Mouse (Mus musculus): ENCODE results near the gene Dohh.

Dohh gene

DNA sequence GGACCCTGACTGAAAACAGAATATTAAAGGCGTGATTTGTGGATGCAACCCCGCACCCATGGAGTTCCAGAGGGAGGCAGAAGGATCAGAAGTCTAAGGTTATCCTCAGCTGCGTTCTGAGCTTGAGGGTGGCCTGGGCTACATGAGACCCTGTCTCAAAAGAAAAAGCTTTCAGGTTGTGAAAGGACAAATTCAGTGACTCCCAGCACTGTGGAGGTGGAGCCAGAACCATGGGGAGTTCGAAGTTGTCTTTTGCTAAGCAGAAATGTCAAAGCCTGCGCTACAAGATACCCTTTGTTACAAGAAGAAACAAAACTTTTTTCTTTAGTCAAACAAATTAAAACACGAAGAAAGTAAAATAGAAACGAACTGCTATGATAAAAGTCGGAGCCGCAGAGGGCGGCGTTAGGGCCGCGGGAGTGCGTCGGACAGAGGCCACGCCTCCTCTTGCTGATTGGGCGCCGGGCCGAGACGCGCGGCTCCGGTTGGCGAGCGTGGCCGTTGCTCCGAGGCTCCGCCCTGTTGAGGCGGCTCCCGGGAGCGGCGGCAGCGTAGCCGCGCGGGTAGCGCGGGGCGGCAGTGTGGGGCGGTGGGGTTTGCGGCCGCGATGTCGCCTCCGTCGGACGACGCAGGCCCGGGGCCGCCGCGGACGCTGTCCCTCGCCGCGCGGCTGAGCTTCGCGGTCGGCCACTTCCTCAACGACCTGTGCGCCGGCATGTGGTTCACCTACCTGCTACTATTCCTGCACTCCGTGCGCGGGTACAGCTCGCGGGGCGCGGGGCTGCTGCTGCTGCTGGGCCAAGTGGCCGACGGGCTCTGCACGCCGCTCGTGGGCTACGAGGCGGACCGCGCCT is 27.0 kb upstream of the Dohh start, which contains the start of gene Mfsd12:
Gene Mfsd12 (plus strand): TSS at position 501 of the 854 bp plus-strand sequence.
- peak; percentile 76 for DNase-seq (ENCODE audit: low read depth, low spot score)

DNA sequence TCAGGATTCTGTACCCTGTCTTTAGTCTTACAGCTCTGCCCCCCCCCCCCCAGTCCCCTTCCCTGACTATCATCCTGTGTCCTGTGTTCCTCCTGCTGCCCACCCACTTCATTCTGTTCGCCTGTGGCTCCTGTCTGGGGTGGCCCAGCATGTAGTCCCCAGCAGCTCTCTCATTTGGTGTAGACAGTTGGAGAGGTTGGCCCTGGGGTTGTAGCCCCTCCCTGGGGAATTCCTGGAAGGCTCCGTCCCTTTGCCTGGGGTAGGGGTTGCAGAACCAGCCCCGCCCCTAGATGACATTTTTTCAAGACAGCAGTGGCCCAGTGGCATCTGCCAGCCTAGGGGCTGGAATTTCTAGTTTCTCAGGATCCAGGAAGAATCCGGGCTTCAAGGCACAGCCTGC is 26.0 kb upstream of the Dohh start:
- no peak for DNase-seq (ENCODE audit: low read depth, low spot score)

DNA sequence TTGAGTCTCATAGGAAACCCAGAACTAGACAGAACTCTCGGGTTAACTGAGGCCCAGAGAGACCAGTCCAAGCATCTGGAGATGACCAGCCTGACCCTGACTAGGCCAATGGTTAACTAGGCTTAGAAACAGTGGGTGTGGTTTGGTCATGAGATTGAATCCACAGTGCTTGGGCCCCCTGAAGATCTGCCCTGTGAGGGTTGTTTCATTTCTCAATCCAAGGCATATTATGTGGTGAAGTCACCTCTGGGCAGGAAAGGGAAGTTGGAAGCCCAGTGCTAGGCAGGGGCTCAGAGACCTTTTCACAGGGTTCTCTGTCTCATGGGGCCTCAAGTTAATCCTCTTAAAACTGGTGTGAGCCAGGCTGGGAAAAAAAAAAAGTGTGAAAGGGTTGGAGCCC is 25.4 kb upstream of the Dohh start:
- no peak for DNase-seq (ENCODE audit: low read depth, low spot score)

DNA sequence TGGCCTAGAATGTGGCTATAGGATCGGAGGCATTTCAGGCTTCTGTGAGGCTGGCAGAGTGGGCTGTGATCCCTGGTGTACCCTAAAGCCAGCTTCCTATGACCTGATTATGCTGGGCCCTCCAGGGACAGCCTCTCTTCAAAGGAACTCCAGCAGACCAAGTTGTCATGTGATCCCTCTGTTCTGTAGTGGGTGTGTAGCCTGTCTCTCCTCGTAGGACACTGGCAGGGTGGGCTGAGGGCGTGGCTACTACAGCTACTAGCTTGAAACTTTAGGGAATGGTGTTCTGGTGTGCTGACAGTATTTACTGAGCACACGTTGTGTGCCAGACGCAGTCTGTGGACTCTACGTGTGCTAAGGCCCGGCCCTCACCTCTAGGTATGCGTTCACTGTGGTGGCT is 23.5 kb upstream of the Dohh start:
- no peak for DNase-seq (ENCODE audit: low read depth, low spot score)

DNA sequence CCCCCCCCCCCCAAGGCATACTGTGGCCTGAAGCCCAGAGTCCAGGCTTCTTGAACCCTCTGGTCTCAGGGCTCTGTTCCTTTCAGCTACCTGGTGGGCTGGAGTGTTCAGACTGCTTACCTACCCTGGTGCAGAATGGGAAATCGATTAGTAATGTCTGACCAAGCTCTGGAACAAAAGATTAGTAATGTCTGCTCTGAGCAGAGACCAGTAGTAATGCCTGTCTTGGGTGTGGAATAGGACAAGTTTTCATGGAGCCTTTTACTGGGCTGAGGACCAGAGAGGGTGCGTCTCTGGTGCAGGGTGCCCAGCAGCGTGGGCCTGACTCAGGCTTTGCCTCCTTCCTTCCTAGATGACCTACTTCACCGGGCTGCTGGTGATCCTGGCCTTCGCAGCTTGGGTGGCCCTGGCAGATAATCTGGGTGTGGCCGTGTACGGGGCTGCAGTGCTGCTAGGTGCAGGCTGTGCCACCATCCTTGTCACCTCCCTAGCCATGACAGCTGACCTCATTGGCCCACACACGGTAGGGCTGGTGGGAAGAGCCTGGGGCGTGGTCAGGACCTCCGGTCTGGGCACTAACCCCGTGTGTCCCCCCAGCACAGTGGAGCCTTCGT is 21.8 kb upstream of the Dohh start:
- no peak for DNase-seq (ENCODE audit: low read depth, low spot score)

DNA sequence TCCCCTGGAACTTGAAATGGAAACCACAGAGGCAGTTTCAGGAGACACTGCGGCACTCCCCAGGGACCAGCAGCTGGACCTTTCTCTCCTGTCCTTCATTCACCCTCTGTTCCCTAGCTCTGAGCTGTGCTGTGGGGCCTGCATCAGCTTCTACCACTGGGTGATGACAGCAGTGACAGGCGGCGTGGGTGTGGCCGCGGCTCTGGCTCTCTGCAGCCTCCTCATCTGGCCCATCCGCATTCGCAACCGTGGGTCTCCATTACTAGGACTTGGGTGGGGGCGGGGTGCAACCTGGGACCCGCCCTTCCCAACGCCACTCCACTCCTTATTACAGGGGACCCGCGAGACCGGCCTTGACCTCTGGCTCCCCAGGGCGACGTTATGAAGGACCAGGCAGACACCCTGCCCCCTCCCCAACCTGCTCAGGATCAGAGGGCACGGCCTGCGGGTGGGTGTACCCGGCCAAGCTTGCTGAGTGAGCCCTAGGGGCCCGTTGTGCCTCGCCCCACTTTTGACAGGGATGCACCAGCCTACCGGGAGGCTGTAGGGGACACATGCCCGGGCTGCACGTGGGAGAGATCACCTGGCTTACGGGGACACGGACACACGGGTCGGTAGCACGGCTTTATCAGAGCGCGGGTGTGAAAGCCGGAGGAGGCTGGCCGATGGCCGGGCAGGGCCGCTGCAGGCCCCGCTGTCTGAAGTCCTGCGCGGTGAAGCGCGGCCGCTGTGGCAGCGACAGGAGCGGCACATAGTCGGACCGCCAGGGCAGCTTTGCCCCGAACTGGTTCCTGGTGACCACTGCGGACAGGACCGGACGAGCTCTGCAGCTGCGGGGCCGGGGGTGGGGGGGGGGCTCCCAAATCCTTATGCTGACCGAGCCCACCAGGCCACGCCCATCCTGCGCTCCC is 20.5 kb upstream of the Dohh start:
- DNase-seq (ENCODE audit: low read depth, low spot score), result no peak

DNA sequence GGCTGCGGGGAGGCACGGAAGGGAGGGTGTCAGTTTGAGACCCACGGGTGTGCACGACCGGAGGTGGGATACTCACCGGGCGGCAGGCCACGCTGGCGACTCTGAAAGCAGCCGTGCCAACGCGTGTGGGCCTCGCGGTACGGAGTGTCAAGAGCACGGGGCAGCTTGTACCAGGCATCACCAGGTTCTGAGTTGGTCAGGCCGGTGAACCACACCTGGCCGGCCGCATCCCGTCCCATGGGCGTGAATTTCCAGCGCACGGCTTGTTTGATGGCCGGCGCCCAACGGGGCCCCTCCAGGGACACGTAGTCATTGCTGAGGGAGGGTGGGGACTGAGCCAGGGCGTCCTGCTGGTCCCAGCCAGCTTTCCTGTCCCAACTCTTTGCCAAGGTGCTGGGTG is 19.6 kb upstream of the Dohh start:
- DNase-seq (ENCODE audit: low read depth, low spot score), result no peak

DNA sequence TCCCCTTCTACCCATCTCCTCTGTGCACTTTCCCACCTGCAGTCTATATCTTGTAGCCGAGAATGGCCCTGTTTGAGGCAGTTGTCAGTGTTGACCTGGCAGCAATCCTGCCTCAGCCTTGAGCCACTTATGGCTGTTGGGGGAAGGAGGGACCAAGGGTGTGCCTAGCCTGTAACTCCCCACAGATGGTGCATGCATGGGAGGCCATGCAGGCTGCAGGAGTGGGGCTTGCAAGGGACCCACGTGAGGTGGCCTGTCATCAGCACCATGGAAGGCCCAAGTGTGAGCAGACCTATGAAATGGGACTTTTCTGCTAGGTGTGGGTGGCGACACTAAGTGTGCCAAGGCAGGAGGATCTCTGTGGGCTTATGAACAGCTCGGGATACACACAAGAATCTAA is 19.2 kb upstream of the Dohh start:
- DNase-seq (ENCODE audit: low read depth, low spot score), result no peak

DNA sequence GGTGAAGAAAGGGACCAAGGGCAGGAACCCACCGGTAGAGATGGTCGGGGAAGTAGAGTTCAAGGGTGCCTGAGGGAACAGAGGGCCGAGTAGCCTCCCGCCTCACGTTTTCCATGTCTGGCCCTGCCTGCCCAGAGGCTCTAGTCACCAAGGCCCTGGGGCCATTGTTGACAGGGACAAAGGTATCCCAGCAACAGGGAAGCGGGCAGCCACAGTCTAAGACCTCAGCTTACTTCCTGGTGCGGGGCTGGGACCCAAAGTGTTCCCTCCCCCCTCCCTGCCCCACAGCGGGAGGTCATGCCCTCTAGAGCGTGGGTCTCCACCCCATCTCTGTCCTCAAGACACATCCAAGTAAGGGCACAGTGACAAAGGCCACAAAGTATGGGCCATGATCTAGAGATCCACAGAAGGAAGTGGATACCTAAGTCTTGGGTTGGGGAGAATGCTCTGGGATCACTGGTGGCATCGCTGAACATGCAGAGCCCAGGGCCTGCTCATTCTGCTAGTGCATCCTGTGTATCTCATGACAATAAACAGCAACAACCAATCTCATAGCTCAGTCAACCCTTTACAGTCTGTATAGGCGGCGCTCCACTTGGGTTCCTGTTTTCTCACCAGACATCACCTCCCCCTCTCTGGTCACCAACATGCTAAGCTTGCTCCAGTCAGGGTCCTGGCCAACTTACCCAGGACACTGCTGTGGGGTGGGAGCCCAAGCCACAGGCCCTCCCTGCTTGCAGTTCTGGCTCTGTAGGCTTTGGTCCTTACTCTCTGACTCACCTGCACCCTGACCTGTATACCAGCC is 18.4 kb upstream of the Dohh start, which contains the start of gene 4930404N11Rik:
Gene 4930404N11Rik (minus strand): TSS at position 145 of the 805 bp plus-strand sequence.
- DNase-seq (ENCODE audit: low read depth, low spot score), result no peak

DNA sequence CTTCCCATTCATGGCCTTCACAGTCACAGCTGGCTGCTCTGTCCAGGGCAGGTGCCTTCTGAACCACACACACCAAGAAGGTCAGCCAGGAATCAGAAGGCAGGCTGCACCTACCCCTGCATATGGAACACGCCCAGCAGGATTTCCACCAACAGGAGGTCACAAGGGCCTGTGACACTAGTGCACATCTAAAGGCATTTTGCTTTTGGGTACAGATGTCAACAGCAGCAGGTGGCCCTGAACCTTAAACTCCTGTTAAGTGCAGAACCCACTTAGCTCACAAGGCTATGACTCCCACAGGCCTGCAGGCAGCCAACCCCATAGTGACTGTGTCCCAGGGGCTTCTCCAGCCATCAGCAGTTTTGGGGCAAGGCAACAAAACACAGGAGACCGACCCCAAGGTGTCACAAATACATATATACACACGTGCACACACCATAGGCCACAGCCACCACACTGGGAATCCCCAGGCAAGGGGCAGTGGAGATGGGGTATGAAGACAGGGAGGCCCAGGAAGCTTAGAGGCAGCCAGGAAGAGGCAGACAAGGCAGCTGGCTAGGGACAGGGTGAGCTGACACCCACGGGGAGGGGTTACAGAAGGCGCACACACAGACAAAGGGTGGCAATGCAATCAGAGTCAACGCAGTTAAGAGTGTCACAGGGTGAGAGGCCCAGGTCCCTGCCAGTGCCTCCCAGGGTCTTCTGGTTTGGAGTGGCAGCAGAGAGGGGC is 17.6 kb upstream of the Dohh start:
- no peak for DNase-seq (ENCODE audit: low read depth, low spot score)

DNA sequence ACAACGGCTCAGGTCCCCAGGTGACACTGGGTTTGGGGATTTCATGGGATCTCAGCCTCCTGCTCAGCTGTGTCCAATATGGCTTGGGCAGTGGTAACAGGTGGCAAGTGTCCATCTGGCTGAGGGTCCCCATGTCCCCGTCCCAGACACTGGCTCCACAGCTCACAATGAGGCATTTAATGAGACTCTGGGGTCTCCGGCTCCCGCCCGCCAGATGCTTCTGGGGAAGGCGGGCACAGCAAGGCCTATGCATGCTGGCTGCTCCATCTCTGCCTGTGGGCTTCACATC is 17.1 kb upstream of the Dohh start:
- no peak for DNase-seq (ENCODE audit: low read depth, low spot score)

DNA sequence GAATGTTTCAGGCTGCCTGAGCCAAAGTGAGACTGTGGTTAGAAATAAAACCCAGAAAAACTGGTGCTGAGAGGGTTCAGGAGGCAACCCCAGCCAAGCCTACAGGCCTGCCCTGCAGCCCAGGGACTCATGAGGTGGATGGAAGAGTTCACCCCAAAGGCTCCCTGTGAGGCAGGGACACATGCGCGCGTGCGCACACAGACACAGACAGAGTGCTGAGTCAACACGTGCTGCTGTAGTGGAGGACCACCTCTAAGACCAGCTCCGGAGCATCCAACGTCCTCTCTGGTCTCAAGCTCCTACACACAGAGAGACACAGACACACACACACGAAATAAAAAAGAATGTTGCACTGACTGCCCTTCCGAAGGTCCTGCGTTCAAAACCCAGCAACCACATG is 8.9 kb upstream of the Dohh start:
- no peak for DNase-seq (ENCODE audit: low read depth, low spot score)

DNA sequence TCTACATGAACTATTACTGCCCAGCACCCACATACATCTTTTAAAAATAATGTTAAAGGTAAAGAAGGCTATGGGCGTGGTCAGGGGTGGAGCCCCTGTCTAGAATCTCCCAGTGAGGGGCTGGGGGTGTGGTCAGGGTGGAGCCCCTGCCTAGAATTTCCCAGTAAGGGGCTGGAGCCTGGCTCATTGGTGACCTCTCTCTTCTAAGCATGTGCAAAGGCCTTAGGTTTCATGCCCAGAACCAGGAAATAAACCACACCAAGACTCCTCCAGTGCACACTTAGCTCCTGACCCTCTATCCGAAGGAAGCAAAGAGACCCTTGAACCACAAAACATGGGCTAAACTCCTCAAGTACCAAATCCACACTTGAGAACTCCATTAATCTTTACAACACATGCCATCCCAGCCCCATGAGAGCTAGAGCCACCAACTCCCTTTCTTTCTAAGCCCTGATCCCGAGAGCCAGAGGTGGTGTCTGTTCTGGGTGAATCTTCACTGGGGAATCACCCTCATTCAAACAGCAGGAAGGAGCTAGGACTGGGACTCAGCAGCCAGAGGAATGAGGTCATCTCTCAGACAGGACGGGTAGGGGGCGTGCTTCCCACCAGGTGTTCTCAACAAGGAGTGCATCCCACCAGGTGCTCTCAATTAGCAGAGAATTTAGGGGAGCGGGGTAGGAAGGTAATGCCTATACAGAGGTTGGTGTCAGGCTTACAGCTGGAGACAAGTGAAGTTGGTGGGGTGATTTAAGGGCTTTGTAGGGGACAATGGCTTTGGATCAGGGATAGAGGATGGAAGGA is 7.5 kb upstream of the Dohh start:
- no peak for DNase-seq (ENCODE audit: low read depth, low spot score)

DNA sequence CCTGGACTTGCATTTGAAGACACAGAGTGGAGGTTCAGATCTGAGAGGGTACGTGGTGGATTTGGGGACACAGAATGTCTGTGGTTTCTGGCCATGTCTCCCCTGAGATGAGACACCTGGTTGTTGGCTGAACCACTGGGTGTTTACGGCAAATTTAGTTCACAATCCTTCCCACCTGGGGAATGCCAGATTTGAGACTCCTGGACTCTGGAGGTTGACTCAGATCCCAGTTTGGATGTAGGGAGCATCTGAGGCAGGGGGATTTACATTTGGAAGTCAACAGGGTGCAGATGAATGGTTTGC is 6.9 kb upstream of the Dohh start:
- DNase-seq (ENCODE audit: low read depth, low spot score), result no peak

DNA sequence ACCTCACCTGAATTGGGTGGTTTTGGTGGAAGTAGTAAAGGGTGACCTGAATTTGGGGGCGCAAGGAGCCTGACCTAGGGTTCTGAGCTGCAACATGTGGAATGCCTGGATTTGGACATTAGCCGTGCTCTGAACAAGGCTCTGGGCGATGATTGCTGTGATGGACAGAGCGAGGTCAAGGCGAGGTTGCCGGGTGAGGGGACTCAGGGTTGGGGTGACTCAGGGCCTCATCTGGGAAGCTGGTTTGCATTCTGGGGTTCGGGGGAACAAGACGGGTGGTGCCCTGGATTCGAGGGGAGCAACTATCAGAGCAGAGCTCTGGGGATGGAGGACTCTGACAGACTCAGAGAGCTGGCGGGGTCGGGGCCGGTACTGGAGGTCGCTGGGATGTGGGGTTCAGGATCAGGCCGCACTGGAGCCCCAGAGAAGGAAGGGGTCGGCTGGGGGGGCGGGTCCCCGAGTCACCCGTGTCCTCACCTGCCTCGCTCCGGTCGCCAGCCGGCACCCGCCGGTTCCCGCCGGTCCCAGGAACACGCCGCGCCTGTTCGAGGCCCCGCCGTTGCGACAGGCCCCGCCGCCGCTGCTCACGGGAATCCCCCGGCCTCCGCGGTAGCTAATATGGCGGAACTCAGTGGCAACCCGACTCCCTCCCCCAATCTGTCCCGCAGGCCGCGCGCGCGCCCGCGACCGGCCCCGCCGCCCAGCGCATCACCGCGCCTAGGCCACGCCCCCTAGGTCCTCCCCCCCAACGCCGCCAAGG is 6.3 kb upstream of the Dohh start, which contains the start of gene Fzr1:
Gene Fzr1 (minus strand): TSS at position 724 of the 760 bp plus-strand sequence.
- no peak for DNase-seq (ENCODE audit: low read depth, low spot score)

DNA sequence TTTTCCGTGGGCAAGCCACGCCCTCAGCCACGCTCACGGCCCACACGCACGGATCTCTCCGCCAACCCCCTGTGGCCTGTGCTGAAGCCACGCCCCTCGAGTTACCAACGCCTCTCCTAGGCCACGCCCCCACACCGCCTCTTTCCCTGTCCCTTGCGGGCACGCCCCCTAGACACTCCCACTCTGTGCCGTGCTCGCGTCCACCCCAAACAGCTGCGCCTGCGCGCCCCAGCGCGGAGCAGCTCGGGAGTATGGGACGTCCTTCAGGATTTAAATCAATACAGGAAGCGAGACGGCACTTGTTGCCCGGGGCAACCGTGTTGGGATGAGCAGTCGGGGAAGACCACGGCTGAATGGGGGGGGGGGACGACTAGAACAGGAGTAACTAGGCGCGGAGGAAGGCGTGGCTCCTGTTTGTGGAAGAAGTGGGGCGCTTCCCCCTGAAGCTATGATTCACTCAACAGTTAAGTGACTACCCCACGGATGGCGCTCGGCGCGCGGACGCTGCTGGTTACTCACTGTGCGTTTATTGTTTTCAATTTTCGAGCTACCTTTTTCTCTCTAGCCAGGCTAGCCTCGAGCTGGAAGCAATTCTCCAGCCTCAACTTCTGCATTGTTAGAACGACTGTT is 5.6 kb upstream of the Dohh start:
- DNase-seq (ENCODE audit: low read depth, low spot score), result peak; percentile 100

DNA sequence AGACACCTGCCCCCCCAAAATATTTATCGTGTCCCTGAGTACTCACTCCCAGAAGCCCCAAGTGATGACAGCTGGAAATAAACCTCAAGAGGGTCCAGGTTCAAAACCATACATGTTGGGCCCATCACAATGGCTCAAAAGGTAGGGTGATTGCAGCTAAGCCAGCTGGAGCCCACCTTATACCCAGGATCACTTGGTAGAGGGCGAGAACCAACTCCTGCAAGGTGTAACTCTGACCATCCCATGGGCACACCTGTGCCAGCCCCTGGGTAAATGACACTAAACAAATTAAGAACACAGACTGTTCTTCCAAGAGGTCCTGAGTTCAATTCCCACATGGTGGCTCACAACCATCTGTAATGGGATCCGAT is 5.1 kb upstream of the Dohh start:
- DNase-seq (ENCODE audit: low read depth, low spot score), result no peak

DNA sequence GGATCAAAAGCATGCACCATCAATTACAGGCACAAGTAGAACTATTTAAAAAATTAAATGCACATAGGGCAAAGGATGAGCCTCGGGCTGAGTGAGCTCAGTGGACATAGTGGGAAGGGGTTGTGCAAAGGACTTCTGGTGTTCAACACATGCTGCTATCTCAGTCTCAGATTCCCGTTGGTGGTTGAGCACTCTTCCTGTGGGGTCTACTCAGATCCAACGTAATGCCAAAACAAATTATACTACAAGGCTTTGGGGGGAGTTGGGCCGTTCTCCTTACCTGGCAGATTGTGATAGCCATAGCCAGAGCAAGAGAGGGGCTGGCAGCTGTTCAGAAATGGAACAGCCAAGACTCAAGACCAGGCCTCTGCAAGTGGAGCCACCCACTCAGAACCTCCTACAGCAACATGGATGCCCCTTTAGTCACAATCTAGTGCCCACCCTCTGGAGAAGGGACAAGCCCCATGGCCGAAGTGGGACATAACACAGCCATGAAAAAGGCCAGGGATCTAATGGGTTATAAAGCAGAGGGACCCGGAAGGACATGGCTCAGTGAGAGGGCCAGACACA is 4.3 kb upstream of the Dohh start:
- DNase-seq (ENCODE audit: low read depth, low spot score), result no peak

DNA sequence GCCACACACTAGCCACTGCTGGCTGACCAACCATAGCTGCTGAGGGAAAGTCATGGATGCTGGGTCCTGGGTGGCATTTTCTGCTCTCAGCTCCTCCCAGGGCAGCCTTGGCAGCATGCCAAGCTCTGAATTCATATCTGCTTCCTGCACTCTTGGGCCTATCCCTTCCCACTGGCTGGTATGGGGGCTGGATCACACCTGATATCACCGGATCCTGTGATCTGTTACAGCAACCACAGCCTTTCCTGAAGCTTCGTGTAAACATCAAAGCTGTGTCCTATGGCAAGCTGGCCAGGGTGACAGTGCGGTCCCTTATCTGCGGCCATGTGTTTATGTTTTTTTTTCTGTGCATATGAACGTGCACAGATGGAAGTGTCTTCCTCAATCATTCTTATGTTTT is 2.2 kb upstream of the Dohh start:
- no peak for DNase-seq (ENCODE audit: low read depth, low spot score)

Data from retina, postnatal 7 days (tissue).